Comparison of ENCODE assay signal across 23 mouse cellular contexts in genomic region chr2:168120906-168121305, GRCm38 (mm10). TPM values are rescaled to one million over a fixed set of nuclear protein-coding genes. Genes with fewer than 3 reads are reported as not detected.
"Had no signal": no experiment of that assay in that cellular context is flagged by ENCODE, and none has a peak within 500 bp of the region (broad histone marks: within the 10 kb centered on the region; RNA-seq: fewer than 3 reads in every experiment).

No protein-coding gene starts in this region.

- H3K4me2 ChIP-seq: kidney, embryonic 15.5 days; limb, embryonic 13.5 days; liver, embryonic 13.5 days; midbrain, embryonic 13.5 days; neural tube, embryonic 13.5 days had no signal

- ATAC-seq: midbrain, embryonic 13.5 days; midbrain, embryonic 16.5 days had no signal

- H3K27me3 ChIP-seq: kidney, embryonic 15.5 days; neural tube, embryonic 13.5 days had no signal

- H3K27ac ChIP-seq: kidney, embryonic 15.5 days; limb, embryonic 10.5 days; limb, embryonic 13.5 days; liver, embryonic 13.5 days; macrophage; midbrain, embryonic 10.5 days; midbrain, embryonic 13.5 days; neural tube, embryonic 13.5 days had no signal

- H3K9ac ChIP-seq: kidney, embryonic 15.5 days; limb, embryonic 13.5 days; liver, embryonic 13.5 days; midbrain, embryonic 13.5 days; neural tube, embryonic 13.5 days had no signal

- H3K9me3 ChIP-seq: kidney, embryonic 15.5 days; limb, embryonic 10.5 days; limb, embryonic 13.5 days; midbrain, embryonic 13.5 days; neural tube, embryonic 13.5 days had no signal

- H3K4me3 ChIP-seq: kidney, embryonic 15.5 days; limb, embryonic 10.5 days; limb, embryonic 13.5 days; liver, embryonic 13.5 days; megakaryocyte, embryonic 14.5 days; midbrain, embryonic 10.5 days; midbrain, embryonic 13.5 days; myocyte; neural tube, embryonic 13.5 days had no signal

- H3K36me3 ChIP-seq: kidney, embryonic 15.5 days; limb, embryonic 10.5 days; limb, embryonic 13.5 days; midbrain, embryonic 10.5 days; midbrain, embryonic 13.5 days; neural tube, embryonic 13.5 days had no signal

- DNase-seq: kidney, adult 11 months; kidney, adult 8-10 months; kidney, postnatal 10 days; kidney, postnatal 36 days; liver, embryonic 13.5 days; lung, adult 2 months; lung, postnatal 14 days; retina, postnatal 1 day; right cerebral cortex, postnatal 25 days; spleen, adult 18-20 months; thymus, adult 2 months; thymus, postnatal 14 days had no signal

RNA-seq across cellular contexts. Expression of gene Pard6b, which starts 40.1 kb away (rescaled TPM):
- total RNA-seq: monocyte, adult 5-6 weeks had no signal
- polyA plus RNA-seq: macrophage had no signal
